Mouse (Mus musculus) heart, postnatal 36 days (tissue): ENCODE measurements around the gene Gm20388. TPM values are rescaled to one million over a fixed set of nuclear protein-coding genes. Genes with fewer than 3 reads are reported as not detected.

Experiments
- DNase-seq, 2 experiments: peaks; one replicate each; pipeline ENCODE4 v3.0.0; 2021 to 2022
- intact Hi-C: fragments of 180-260 bp; cut with DNase I; formaldehyde crosslinking; loops from one replicate; pipeline ENCODE4 v1.15.1; 2025
- total RNA-seq, 2 experiments: library from RNA; stranded (reverse); gene quantifications; 2 replicates each; pipeline ENCODE4 v1.2.3; 2021

Gene Gm20388
- total RNA-seq, 2 experiments from 2014 or later, result 3.5 to 4.9 TPM

DNA sequence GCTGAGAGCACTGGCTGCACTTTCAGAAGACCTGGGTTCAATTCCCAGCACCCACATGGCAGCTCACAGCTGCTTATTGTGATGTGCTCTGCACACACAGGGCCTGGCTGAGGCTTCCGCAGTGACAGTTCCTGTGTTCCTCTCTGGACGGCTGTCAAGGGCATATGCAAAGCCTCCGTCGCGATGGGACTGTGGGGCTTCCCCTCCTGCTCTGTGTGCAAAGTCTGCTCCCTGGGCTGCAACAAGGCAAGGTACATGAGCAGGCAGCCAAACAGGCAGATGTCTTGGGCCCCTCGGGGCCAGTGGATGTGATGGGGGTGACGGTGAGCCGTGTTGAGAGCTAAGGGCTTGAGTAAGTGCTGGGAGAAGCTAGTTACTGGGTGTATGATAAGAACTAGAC lies 1878.1 kb downstream of the Gm20388 start:
- DNase-seq, result no peak
- intact Hi-C loops, result no loop called here

DNA sequence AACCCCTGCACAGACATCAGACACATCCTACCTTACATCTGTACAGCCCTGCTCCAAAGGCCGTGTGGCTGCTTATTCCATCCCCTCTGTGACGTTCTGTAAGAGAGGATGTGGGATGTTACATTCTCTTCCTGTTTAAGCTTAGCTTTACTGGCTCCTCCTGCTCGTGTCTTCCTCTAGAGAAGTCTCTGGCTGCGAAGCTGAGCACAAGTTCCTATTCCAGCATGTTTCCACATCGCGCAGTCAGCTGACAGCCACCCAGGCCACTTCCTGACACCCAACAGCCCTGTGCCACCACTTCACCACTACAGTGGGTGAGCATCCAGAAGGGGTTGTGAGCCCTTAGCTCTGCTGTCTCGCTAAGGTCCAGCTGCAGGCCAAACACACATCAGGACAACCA lies 1881.5 kb downstream of the Gm20388 start:
- DNase-seq, result no peak
- intact Hi-C loops, result no loop called here

DNA sequence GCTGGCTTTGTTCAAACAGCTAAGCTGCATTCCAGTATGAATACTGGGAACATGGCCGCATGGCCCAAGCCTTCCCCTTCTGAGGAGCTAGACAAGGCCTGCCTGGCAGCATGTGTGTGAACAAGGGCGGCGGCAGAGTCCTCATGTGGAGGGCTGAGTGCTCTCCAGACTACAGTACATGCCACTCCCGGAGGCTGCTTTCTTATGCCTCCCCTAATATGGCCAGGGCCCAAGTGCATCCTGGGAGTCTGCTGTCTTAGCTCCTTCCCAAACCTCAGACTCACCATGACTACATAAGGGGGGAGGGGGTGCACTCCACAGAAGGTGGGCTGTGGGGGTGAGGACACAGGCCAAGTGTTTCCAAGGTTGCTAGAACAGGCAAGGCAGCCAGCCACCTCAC lies 1882.0 kb downstream of the Gm20388 start:
- DNase-seq, result no peak
- intact Hi-C loops, result no loop called here

GRCm38 (mm10) chr8:121794151-121794550 lies 1883.5 kb downstream of the Gm20388 start:
- intact Hi-C loops, result no loop called here
- DNase-seq, result no peak

DNA sequence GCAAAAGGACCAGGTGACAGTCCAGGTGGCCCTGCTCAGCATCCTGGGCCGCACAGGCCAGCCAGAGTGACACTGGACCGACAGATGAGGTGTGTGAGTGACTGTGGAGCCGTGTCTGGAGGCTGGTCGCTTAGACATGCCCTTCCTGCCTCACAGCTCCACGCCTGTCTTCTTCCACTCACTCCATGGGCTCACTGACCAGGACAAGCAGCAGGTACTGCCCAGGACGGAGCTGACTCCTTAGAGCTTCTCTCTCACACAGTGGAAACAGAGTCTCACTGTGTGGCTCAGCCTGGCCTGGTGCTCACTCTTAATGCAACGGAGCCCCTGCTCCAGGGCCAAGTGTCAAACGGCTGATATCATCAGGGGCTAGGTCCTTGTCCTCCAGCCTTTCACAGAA lies 1884.8 kb downstream of the Gm20388 start:
- no peak for DNase-seq
- intact Hi-C loops, result no loop called here

DNA sequence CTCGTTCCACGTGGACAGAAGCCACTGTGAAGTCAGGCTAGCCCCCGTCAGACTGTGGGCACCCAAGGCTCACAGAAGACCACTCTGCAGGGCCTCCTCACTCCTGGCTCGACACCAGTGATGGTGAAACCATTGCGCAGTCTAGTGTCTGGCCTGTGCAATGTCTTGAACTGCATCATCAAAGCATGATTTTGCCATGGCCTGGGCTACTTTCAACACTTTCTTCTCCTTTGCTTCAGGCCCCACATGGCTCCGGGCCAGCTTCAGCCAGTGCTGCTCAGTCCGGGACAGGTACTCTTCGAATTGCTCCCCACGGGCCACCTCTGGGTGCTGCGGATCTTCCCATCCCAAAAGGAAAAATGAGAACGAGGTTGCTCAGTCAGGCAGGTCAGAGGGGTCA lies 1885.8 kb downstream of the Gm20388 start:
- intact Hi-C loops, result no loop called here
- no peak for DNase-seq

DNA sequence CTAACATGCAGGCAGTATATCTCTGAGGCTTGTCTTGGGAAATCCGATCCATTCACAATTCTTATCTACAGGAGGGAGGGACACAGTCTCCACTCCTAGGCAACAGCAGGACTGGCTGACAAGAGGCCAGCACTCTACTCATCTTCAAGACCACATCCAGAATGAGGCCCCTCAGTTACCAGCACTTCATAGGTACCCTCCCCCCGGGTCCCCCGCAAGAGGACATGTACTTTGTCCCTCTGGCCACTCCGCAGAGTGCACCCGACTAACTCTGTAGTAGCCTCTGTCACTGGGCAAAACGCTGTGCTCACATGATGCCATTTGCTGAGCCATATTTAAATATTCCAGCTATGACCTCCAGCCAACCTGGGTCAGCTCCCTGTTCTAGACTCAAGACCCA lies 1887.8 kb downstream of the Gm20388 start:
- intact Hi-C loops, result no loop called here
- DNase-seq, result no peak

- intact Hi-C loops, result no loop called here
- DNase-seq, result no peak
Measured at GRCm38 (mm10) chr8:121804829-121805228, 1894.2 kb downstream of the Gm20388 start.

DNA sequence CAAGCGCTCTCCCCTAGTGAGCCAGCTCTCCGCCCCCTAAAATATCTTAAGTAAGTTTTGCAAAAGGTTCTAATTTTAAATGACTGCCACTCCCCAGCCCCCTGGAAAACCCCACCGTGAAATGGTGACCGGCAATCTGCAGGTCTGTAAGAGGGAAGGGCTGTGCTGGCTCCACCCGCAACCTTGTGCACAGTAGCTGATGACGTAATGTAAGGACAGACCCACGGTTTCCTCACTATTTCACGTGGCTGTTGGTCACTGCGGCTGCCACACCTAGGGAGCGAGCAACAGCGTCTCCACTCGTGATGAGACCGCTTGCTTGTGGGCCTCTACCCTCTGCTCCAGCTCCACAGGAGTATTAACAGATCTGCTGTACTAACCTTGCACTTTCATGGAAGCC lies 1895.5 kb downstream of the Gm20388 start:
- intact Hi-C loops, result no loop called here
- DNase-seq, result no peak

DNA sequence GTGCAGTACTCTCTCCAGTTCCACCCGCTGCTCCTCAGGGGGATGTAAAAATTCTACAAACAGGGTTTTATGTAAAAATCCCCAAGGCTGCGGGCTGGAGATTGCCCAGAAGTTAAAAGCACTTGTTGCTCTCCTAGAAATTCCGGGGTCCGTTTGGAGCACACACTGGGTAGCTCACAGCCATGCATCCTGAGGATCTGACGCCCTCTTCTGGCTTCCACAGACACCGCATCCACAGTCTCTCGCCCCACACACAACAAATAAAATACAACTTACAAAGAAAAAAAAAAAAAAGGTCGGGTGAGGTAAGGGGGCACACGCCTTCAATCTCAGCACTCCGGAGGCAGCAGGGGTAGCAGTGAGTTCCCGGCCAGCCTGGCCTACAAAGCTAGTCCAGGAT lies 1897.4 kb downstream of the Gm20388 start:
- intact Hi-C loops, result no loop called here
- no peak for DNase-seq

- intact Hi-C loops, result no loop called here
- DNase-seq, result no peak
Measured at GRCm38 (mm10) chr8:121809524-121810155, 1899.0 kb downstream of the Gm20388 start.

DNA sequence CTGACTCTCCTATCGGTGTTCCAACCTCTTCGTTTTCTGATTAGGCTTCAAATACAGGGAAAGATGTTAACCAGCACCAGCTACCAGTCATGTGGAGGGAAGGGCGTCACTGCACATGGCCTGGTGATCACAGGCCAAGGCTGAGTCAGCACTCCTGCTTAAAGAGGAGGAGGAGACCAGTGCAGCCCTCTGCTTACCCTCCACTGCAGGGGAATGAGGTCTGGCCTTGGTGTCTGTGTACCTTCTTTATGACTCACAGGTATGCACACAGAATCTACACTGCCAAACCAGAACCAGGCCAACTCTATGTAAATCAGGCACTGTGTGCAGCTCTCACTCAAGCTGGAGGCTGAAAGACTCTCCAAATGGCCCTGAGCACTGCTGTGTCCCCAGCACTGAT lies 1900.9 kb downstream of the Gm20388 start:
- DNase-seq, result no peak
- intact Hi-C loops, result no loop called here

DNA sequence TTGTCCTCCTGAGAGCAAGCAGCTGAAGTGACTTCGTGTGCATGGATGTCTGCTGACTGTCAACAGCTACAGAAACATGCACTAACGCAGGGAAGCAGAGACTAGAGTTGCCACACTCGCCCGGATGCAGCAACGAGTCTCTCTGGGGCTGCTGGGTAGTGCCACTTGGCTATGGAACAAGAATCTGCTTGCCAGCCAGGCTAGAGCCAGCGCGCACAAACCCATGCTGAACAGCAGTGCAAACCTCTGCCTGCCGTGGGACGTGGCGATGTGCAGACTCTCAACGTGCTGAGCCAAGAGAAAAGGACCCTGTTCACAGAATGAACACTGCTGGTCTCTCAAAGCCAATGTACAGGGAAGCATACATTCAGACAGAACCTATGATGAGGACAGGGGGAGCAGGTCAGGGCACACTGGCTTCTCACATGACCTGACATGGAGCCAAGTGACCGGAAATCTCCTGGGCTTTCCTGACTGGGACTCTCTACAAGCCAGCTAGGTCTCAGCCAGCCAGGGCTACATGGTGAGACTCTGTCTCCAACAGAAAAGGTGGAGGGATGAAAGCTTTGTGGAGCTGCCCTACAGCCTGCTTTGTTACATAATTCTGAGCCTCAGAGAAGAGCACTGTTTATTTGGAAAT lies 1901.4 kb downstream of the Gm20388 start:
- intact Hi-C loops, result no loop called here
- peak in 1 of 2 experiments; percentile 9 for DNase-seq

DNA sequence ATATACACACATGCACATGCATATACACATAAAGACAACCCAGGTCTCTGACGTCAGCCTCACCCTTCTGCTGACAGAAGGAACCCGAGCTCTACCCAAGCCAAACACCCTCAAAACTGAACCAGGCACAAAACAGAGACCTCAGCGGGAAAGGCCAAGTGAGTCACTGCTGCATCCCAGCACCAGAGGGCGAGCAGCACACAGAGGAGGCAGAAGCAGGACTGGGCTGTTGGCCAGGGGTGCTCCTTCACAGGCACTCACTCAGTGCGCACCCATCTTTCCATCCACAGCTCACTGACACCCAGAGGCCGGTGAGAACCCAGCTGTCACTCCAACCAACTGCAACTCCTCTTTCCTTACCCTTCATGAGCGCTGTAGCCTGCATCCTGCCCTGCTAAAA lies 1907.6 kb downstream of the Gm20388 start:
- intact Hi-C loops, result no loop called here
- no peak for DNase-seq

- no peak for DNase-seq
- intact Hi-C loops, result no loop called here
Measured at GRCm38 (mm10) chr8:121820840-121821239, 1910.2 kb downstream of the Gm20388 start.

GRCm38 (mm10) chr8:121821320-121821719 lies 1910.7 kb downstream of the Gm20388 start:
- intact Hi-C loops, result no loop called here

DNA sequence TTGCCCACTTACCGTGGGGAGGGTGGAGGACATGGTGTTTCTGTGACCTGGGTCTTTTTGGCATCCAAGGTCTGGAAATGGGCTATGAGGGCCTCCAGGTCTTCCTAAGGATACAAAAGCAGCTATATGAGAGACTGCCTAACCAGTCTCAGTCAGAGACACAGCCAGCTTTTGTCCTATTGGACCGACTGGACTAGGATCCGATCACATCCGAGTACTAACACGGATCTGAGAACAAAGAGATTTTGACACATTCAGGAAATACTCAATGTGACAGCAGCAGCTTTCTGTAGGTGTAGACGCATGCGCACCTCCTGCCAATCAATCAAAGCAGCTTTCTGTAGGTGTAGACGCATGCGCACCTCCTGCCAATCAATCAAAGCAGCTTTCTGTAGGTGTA lies 1911.1 kb downstream of the Gm20388 start:
- no peak for DNase-seq
- intact Hi-C loops, result no loop called here

More at GRCm38 (mm10) chr8:121821320-121821719, 1910.7 kb downstream of the Gm20388 start:
- no peak for DNase-seq

DNA sequence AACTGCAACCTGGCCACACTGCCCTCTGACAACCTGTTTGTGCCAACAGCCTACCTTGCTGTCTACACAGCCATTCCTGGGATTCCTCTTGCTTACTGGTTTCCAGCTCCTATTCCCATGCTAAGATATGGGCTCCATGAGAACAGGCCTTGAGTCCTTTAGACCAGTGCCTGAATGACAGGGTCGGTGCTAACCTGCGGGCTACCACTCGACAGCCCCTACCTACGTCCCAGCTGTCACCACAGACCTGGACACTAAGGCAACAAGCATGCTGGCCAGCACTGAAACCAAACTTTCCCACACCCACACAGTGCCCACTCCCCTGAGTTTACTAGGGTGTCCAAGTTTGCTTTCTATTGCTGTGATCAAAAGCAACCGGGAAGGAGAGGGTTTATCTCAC lies 1917.1 kb downstream of the Gm20388 start:
- intact Hi-C loops, result no loop called here
- no peak for DNase-seq

DNA sequence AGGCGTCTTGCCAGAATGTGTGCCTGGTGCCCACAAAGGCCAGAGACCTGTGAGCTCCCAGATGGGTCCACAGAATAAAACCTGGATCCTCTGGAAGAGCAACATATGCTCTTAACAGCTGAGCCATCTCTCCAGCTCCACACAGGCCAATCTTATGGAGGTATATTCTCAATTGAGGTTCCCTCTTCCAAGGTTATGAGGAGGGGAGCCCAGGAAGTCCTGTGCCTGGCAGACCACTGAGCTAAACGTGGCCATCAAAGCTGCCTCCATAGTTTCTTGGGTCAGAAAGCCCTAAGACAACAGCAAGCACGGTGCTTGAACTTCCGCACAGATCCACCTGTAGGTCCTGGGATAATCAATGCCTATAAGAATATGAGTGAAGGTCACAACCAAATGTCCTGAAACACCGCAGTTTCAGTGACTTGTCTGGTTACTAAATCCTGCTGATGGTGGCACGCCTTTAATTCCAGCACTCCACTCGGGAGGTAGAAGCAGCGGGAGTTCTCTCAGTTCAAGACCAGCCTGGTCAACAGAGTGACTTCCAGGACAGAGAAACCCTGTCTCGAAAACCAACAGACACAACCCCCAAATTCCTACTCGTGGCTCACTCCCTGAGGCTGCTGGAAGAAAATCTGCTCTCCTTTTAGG lies 1917.9 kb downstream of the Gm20388 start:
- no peak for DNase-seq
- intact Hi-C loops, result no loop called here

GRCm38 (mm10) chr8:121829048-121829776 lies 1918.6 kb downstream of the Gm20388 start, which contains the start of gene Klhdc4:
Gene Klhdc4 (minus strand): TSS chr8:121829569.
- peak; percentile 90 for DNase-seq
- intact Hi-C loops, result no loop called here

GRCm38 (mm10) chr8:121829777-121830362 lies 1919.2 kb downstream of the Gm20388 start:
- no peak for DNase-seq
- intact Hi-C loops, result loop anchor here (5.0 kb wide), 2 partner anchors 113 to 283 kb away; no protein-coding TSS in a partner anchor
